Mouse (Mus musculus) heart, adult 2 months (tissue): ENCODE results near the gene Glyctk.

Experiments
- CTCF ChIP-seq: fragments of 200-600 bp; IDR thresholded peaks from 2 replicates; pipeline ENCODE4 v1.8.1; 2022; ENCODE audit warnings: antibody characterized with exemption, mild to moderate bottlenecking, moderate library complexity
- EP300 ChIP-seq: fragments of 200-500 bp; IDR thresholded peaks from 2 replicates; pipeline ENCODE4 v1.6.1; 2011; ENCODE audit warnings: low read depth, low read length, control low read depth; ENCODE audit not compliant: insufficient read depth
- POLR2A ChIP-seq: fragments of 200-500 bp; IDR thresholded peaks from 2 replicates; pipeline ENCODE4 v1.6.1; 2011; ENCODE audit warnings: mild to moderate bottlenecking, low read depth, low read length, control low read depth; ENCODE audit not compliant: insufficient read depth

- TF ChIP-seq CTCF (no peak), POLR2A (no peak), EP300 (no peak)
Measured at GRCm38 (mm10) chr9:106172527-106172926, 14.6 kb upstream of the Glyctk start.
